Mouse (Mus musculus) hindbrain, embryonic 16.5 days (tissue): Measurements from ENCODE around the gene Gfpt2. TPM values are rescaled to one million over a fixed set of nuclear protein-coding genes. Genes with fewer than 3 reads are reported as not detected.
A peak's percentile ranks its signal among the peaks of the same experiment; 100 is the strongest.

Experiments
- ATAC-seq: fragments of 200-750 bp; cut with Nextera tagmentation; 2 replicates; pipeline ENCODE4 v1.8.0; 2017; ENCODE audit warnings: moderate TSS enrichment, moderate library complexity
- H3K27ac ChIP-seq: fragments of 300-500 bp; sonication (generic); 2 replicates; pipeline ENCODE4 v1.5.1; 2014; ENCODE audit warnings: low read depth, mild to moderate bottlenecking, control low read depth, low read length, moderate library complexity
- H3K27me3 ChIP-seq: fragments of 300-500 bp; sonication (generic); replicated peaks from 2 replicates; pipeline ENCODE4 v1.6.1; 2014; ENCODE audit warnings: low read length; ENCODE audit not compliant: control insufficient read depth, insufficient read depth
- H3K36me3 ChIP-seq: fragments of 300-500 bp; sonication (generic); 2 replicates; pipeline ENCODE4 v1.6.1; 2014; ENCODE audit warnings: mild to moderate bottlenecking, low read length, moderate library complexity, mixed read lengths; ENCODE audit not compliant: control insufficient read depth, insufficient read depth
- H3K4me1 ChIP-seq: fragments of 300-500 bp; sonication (generic); 2 replicates; pipeline ENCODE4 v1.6.1; 2014; ENCODE audit warnings: low read depth, low read length; ENCODE audit not compliant: control insufficient read depth, insufficient read depth
- H3K4me2 ChIP-seq: fragments of 300-500 bp; sonication (generic); 2 replicates; pipeline ENCODE4 v1.6.1; 2014; ENCODE audit warnings: mild to moderate bottlenecking, low read length, control low read depth, moderate library complexity
- H3K4me3 ChIP-seq: fragments of 300-500 bp; sonication (generic); 2 replicates; pipeline ENCODE4 v1.5.1; 2014; ENCODE audit warnings: mild to moderate bottlenecking, low read length, control low read depth, moderate library complexity
- H3K9ac ChIP-seq: fragments of 300-500 bp; sonication (generic); 2 replicates; pipeline ENCODE4 v1.6.1; 2014; ENCODE audit warnings: low read depth, mild to moderate bottlenecking, control low read depth, low read length, moderate library complexity
- H3K9me3 ChIP-seq: fragments of 300-500 bp; sonication (generic); 2 replicates; pipeline ENCODE4 v1.6.1; 2014; ENCODE audit warnings: mild to moderate bottlenecking, low read length, moderate library complexity; ENCODE audit not compliant: control insufficient read depth
- WGBS: fragments of 180-500 bp; shearing (Covaris S2); extraction: QIAGEN DNeasy Blood & Tissue Kit; methylation state at CpG from one replicate; pipeline ENCODE4 v1.1.7; 2014; 5-methylcytosine and 5-hydroxymethylcytosine counted together
- polyA plus RNA-seq: library from polyadenylated mRNA; unstranded; fragments of >200 nt; fragmentation: Nextera tagmentation; extraction: Ambion mirVana; gene quantifications from 2 replicates; pipeline ENCODE4 v1.2.1, GENCODE M21; 2015

Gfpt2 gene
- polyA plus RNA-seq, 1 experiment from 2014 or later: 6.3 TPM

DNA sequence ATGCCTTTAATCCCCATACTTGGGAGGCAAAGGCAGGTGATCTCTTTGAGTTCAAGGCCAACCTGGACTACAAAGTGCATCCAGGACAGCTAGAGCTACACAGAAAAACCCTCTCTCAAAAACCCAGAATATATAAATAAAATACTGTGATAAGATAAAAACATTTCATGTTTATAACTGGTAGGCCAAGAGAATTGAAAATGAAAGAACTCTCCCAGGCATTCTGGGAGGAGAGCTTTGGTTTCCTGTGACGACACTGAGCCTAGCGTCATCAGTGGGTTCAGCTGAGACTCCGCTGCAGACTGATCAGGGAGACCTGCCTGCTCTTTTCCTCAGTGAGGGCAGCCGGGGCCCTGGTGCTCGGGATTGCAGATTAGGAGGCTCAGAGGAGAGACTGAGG is 61.2 kb downstream of the Gfpt2 start:
- no peaks in the 10 kb centered on the region for H3K27me3 ChIP-seq
- ATAC-seq: no peak
- no peaks in the 10 kb centered on the region for H3K4me1 ChIP-seq
- peaks cover 9% of the 10 kb centered on the region for H3K36me3 ChIP-seq
- H3K4me3 ChIP-seq: no peak overlapping the region
- no peak overlapping the region for H3K9ac ChIP-seq
- H3K4me2 ChIP-seq: no peak overlapping the region
- H3K27ac ChIP-seq: no peak overlapping the region
- H3K9me3 ChIP-seq: no peaks in the 10 kb centered on the region
- WGBS: 82% methylated on average over 5 of the region's 5 CpGs

DNA sequence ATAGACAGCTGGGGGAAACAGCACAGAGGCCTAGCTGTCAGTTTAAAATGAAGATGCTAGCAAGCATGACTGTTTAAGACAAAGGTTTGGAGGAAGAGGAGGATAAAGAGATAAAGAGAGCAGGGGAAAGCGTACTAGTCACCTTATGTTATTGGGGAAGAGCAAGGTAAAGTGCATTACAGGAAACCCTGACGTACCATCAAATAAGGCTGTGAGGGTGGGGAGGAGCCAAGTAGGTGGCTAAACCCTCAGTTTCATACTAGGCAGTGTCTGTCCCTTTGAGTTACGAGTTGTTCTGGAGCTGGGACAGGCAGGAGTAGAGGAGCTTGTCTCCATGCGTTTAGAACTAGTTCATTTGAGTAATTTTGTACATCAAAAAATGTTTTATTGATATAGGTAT is 67.2 kb downstream of the Gfpt2 start:
- WGBS: 95% methylated on average over 4 of the region's 4 CpGs
- no peaks in the 10 kb centered on the region for H3K9me3 ChIP-seq
- H3K4me1 ChIP-seq: no peaks in the 10 kb centered on the region
- peaks cover 9% of the 10 kb centered on the region for H3K36me3 ChIP-seq
- no peak overlapping the region for H3K4me2 ChIP-seq
- no peaks in the 10 kb centered on the region for H3K27me3 ChIP-seq
- H3K9ac ChIP-seq: no peak overlapping the region
- no peak for ATAC-seq
- no peak overlapping the region for H3K4me3 ChIP-seq
- no peak overlapping the region for H3K27ac ChIP-seq

DNA sequence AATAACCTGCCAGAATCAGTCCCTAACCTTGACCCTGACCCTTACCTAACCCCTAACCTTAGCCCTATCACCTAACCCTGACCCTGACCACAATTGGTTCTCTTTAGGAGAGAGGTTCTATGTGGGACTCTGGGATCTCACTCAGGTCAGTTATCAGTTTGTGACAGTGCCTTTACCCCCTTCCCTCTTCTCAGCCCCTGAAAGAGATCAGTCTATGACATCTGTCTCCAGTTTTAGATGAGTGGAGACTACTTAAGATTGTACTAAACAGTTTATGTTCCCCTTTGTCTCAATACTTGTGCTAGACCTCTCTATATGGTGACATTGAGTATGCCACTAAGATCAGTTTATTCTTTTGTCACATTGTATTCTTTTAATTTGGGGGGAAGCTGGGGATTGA is 69.9 kb downstream of the Gfpt2 start:
- Histone ChIP-seq H3K36me3 (peaks cover 12% of the 10 kb centered on the region), H3K27me3 (no peaks in the 10 kb centered on the region), H3K9me3 (no peaks in the 10 kb centered on the region), H3K4me3 (no peak overlapping the region), H3K4me2 (no peak overlapping the region), H3K9ac (no peak overlapping the region), H3K4me1 (no peaks in the 10 kb centered on the region), H3K27ac (no peak overlapping the region)
- no peak for ATAC-seq

DNA sequence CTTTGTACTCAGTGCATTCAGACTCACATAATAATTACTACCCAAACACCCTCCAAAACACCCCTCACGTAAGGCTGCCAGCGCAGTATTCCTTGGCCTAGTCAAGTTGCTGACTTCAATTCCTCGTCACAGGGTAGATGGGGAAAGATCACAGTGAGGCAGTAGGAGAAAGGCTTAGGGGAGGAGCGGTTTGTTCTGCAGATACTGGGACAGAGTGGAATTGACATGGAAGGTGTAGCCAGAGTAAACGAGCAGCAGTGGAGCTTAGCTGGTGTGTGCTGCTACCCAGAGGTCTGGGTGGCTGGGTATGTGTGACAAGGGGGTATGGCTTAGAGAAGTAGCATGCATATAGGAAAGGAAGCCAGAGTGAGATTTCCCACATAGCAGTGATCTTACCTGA is 73.3 kb downstream of the Gfpt2 start:
- Histone ChIP-seq H3K4me1 (no peaks in the 10 kb centered on the region), H3K9ac (no peak overlapping the region), H3K27ac (no peak overlapping the region), H3K36me3 (peaks cover 22% of the 10 kb centered on the region), H3K4me3 (no peak overlapping the region), H3K9me3 (no peaks in the 10 kb centered on the region), H3K27me3 (no peaks in the 10 kb centered on the region), H3K4me2 (no peak overlapping the region)
- WGBS: 87% methylated on average over 5 of the region's 5 CpGs
- ATAC-seq: no peak

DNA sequence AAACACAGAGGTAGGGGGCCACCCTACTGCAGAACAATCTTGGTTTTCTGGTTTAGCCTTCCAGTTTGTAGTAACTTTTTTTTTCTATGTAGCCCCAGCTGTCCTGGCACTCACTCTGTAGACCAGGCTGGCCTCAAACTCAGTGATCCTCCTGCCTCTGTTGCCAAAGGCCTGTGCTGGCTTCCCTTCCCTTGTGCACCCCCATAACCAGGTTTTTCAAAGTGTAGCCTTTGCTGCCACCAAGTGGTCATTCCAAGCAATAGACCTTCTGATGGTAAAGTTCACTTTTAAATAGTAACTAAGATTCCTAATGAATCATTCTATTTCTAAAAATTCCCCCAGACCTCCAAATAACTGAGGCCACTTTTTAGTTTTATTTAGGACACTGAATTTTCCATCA is 75.8 kb downstream of the Gfpt2 start:
- Histone ChIP-seq H3K27me3 (no peaks in the 10 kb centered on the region), H3K4me3 (no peak overlapping the region), H3K27ac (no peak overlapping the region), H3K9ac (no peak overlapping the region), H3K9me3 (no peaks in the 10 kb centered on the region), H3K36me3 (peaks cover 27% of the 10 kb centered on the region), H3K4me2 (no peak overlapping the region), H3K4me1 (no peaks in the 10 kb centered on the region)
- peak; percentile 49 for ATAC-seq

DNA sequence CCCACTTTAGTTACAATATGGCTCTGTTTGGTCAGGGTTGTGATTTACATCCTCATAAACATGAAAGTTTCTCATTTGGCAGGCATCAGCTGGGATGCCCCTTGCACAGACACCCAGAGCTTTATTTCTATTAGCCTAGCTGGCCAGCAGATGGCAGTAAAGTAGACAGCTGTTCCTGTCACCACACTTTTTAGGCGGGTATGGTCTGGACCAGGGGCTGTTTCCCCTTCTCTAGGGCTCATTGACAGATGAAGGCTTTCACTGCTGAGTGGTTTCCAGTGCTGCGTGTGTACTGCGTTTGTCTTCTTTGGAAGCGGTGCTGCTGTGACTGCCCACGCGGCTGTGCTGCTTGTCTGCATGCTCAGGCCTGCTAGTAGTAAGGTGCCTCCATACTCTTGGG is 77.9 kb downstream of the Gfpt2 start:
- Histone ChIP-seq H3K36me3 (peaks cover 29% of the 10 kb centered on the region), H3K4me3 (no peak overlapping the region), H3K4me2 (no peak overlapping the region), H3K27ac (no peak overlapping the region), H3K9ac (no peak overlapping the region), H3K9me3 (no peaks in the 10 kb centered on the region), H3K27me3 (no peaks in the 10 kb centered on the region), H3K4me1 (0 out of 2 replicates have a peak, but pooled peaks cover under 1% of the 10 kb centered on the region)
- peak; percentile 71 for ATAC-seq
- WGBS: 58% methylated on average over 6 of the region's 6 CpGs

DNA sequence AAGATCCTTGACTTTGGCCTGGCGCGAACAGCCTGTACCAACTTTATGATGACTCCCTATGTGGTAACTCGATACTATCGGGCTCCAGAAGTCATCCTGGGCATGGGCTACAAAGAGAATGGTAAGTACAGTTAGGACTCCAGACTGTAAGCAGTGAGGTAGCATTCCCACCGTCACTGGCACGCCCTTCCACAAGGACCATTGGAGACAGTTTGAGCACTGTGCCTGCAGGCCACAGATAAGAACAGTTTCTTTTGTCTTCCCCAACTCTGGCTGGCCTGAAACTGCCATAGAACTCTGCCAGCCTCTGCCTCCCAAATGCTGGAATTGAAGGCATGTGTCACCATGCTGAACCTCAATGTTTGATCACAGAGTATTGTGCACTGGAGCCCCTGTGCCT is 78.8 kb downstream of the Gfpt2 start:
- Histone ChIP-seq H3K27me3 (no peaks in the 10 kb centered on the region), H3K36me3 (peaks cover 25% of the 10 kb centered on the region), H3K4me2 (no peak overlapping the region), H3K4me3 (no peak overlapping the region), H3K9ac (no peak overlapping the region), H3K9me3 (no peaks in the 10 kb centered on the region), H3K4me1 (peaks cover 3% of the 10 kb centered on the region; the same call in 1 of the 2 replicates), H3K27ac (no peak overlapping the region)
- 92% methylated on average over 6 of the region's 6 CpGs for whole genome bisulfite sequencing
- ATAC-seq: no peak

DNA sequence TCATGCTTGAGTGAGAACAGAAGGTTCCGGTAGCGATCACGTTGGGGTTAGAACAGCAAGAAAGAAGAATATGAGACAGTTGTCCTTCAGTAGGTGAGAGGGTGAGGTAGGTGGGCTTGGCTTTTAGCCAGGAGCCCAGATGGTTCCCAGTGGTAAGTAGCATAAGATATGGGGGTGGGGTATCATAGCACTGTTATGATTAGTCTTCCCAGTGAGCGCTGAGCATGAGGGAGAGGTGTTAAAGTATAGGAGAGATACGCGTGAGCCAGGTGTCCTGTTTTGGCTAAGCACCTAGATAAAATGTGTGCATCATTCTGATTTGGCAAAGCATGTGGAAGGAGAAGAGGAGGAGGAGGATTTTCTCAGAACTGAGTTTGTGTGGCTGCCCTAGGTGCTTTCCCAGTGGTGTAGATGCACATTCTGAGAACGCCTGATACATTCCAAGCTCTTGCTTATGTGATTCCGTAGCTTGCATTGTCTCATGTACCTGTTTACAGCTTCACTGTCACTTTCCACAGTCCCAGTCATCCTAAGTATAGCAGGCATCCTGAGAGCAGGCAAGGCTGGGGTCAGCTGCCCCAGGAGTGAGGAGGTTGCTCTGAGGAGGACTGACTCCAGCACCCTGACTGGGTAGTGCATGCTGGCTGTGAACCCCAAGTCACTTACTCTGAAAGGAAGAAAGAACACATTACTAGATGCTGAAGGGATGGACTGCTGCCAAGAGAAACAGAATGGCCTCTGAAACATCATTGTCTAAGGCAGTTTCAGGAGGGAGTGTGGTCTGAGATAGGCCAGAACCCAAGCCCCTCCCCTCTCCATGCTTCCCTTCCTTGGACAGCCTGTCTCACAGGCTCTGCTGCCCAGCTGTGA is 83.2 kb downstream of the Gfpt2 start:
- WGBS: 72% methylated on average over 8 of the region's 8 CpGs
- H3K9me3 ChIP-seq: no peaks in the 10 kb centered on the region
- H3K27ac ChIP-seq: peak overlapping the region; percentile 67
- H3K9ac ChIP-seq: no peak overlapping the region
- ATAC-seq: peak; percentile 74
- peaks cover 24% of the 10 kb centered on the region for H3K36me3 ChIP-seq
- H3K4me1 ChIP-seq: peaks cover 3% of the 10 kb centered on the region; the same call in 1 of the 2 replicates
- H3K4me2 ChIP-seq: no peak overlapping the region
- H3K27me3 ChIP-seq: no peaks in the 10 kb centered on the region
- no peak overlapping the region for H3K4me3 ChIP-seq

DNA sequence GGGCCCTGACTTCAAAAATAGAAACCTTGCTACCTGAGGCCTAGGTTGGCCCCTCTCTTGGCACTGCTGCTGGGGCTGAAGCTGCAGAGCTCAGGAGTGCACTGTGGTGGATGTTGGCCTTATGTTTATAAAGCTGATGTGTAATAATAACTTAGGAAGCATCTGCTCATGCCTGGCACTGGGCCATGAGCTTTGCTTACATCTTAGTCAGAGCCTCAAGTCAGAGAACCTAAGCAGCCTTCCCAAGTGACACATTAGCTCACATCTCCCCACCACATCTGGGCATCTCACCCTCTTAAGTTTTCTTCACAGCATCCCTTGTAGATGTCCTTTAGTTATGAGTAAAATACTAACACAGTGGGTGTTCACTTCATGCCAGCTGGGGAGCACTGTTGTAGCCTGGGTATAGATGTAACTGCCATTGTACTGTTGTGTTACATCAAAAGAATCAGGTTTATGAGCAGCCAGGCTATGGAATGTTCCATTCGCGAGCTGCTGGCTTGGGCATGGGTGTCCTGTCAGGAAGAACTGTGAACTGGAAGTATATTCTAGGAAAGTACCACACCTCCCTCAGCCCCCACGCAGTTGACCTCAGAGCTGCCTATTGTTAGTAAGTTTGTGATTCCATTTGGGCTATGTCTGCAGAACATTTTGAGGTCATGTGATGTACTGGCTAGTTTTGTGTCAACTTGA is 86.1 kb downstream of the Gfpt2 start:
- Histone ChIP-seq H3K4me2 (no peak overlapping the region), H3K36me3 (peaks cover 16% of the 10 kb centered on the region), H3K4me3 (no peak overlapping the region), H3K27me3 (no peaks in the 10 kb centered on the region), H3K9ac (no peak overlapping the region), H3K27ac (no peak overlapping the region), H3K9me3 (no peaks in the 10 kb centered on the region), H3K4me1 (peaks cover 3% of the 10 kb centered on the region; the same call in 1 of the 2 replicates)
- 91% methylated on average over 3 of the region's 3 CpGs for WGBS
- ATAC-seq: no peak
